Mouse (Mus musculus): ENCODE measurements around the gene Asb4.
"Not testable (repeated sequence)": the region's sequence is repeated elsewhere in the genome, so short reads cannot be mapped to it uniquely, and the experiment has no call there.

The Asb4 gene

DNA sequence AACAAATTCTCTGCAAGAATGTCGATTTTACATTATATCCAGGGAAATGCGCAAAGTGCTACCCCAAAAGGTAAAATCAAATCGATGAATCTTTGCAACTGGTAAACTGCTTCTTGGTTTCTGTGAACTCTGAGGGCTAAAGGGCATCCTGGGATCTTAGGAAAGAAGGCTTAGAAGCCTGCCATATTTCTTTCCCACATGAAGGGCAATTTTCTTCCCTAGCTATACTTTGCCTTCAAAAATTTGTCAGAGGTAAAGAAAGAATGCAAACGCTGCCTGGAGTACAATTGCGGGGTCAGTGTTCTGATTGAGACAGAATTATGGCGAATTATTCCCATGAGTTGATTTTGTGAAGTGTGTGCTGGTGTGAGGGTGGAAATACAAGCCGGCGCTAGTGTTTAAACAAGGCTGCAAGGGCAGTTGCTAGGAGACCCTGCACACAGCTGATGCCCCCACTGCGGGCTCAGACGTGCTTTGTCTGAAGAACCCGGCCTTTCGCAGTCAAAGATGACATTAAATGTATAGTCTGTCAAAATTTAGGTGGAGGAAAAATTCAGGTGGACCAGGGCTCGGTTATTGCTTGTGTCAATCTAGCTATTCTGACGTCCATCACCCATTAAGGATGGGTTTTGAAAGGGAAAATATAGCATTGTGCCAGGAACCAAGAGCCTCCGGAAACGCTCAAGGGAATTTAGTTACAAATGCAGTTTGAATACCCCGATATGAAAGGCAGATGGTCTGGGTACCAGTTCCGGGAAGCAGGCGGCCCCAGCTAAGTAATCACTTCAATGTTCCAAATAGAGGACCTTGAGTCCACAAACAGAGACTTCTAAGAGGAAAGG lies at the start of gene Asb4:
Gene Asb4, plus strand, starts transcription at position 51 of the 842 bp plus-strand sequence.
- DNase-seq (ENCODE audit: extremely low read depth, low read depth): no peak

DNA sequence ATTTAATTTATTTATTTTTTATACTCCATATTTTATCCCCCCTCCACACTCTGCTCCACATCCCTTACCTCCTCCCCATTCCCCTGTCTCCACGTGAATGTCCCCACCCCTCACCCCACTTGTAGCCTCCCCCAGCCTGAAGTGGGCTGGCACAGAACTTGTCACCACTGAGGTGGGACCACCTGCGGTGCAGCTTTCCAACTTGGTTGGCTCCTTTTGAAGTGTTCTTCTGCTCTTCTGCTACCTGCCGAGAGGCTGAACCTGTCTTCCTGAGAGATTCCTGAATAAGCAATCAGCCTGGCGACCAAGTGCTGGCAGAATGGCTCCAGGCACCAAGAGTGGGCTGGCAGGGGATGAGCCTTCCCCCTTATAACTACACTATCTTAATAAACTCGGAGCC lies 49.2 kb upstream of the Asb4 start:
- no peak for DNase-seq (ENCODE audit: extremely low read depth, low read depth)

DNA sequence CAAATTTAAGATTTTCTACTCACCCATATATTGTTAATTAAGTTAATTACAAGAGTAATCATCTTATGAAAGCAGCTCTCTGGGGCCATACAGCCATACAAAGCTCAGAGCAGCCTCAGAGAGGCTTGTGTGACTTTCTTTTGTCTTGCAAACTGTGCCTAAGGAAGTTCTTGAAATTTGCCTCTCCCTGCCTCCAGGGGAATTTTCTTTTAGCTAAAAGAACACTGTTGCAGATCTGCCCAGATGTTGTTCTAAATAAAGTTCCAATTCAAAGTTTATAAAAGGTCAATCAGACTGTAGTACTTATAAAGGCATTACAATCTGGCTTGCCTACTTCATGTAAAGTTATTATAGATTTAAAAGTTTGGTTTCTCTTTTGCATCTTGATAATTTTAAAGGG lies 47.2 kb upstream of the Asb4 start:
- DNase-seq (ENCODE audit: extremely low read depth, low read depth): not testable (repeated sequence)

DNA sequence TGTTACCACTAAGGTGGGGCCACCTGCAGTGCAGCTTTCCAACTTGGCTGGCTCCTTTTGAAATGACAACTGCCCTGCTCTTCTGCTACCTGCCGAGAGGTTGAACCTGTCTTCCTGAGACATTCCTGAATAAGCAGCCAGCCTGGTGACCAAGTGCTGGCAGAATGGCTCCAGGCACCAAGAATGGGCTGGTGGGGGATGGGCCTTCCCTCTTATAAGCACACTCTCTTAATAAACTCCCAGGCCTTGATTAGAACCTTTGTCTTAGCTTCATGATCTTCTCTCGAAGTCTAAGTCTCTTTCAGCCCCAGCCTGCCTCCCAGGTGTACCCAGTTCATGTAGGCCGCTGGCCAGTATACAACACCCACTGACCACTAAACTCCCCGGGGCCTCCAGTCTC lies 44.4 kb upstream of the Asb4 start:
- DNase-seq (ENCODE audit: extremely low read depth, low read depth): not testable (repeated sequence)

DNA sequence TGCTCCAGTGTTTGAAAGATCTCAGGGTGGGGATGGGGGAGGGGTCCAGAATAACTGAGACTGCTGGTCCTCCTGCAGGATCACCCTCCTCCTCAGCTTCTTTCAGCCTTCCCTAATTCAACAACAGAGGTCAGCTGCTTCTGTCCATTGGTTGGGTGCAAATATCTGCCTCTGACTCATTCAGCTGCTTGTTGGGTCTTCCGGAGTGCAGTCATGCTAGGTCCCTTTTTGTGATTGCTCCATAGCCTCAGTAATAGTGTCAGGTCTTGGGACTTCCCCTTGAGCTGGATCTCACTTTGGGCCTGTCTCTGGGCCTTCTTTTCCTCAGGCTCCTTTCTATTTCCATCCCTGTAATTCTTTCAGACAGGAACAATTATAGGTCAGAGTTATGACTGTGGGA lies 43.9 kb upstream of the Asb4 start:
- not testable (repeated sequence) for DNase-seq (ENCODE audit: extremely low read depth, low read depth)

DNA sequence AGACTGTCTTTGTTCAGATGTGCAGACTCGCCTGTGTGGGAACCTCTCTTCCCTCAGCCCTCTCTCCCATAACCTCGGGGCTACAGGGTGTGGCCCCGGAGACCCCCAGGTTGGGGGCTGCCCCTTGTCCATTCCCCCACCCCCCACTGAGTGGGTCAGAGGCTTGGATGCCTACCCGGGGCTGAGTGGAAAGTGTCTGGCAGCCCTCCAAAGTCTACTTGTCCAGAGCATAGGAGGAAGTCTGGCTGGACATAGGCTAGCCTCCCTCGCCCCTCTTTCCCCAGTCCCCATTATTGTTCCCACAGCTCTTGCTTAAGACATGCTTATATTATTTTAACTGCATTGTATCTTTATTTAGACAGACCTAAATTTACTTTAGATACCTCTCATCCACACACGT lies 38.9 kb upstream of the Asb4 start:
- DNase-seq (ENCODE audit: extremely low read depth, low read depth): no peak

DNA sequence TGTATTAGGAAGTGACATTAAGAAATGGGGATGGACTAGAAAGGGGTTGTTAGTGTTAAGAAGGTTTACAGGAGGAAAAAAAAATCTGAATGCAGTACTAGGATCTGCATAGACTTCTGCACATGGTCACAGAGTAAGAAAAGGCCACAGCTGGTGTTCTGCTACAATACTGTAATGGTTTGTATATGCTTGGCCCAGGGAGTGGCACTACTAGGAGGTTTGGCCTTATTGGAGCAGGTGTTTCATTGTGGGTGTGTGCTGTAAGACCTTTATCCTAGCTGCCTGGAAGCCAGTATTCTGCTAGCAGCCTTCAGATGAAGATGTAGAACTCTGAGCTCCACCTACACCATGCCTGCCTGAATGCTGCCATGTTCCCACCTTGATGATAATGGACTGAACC lies 25.3 kb upstream of the Asb4 start:
- no peak for DNase-seq (ENCODE audit: extremely low read depth, low read depth)

DNA sequence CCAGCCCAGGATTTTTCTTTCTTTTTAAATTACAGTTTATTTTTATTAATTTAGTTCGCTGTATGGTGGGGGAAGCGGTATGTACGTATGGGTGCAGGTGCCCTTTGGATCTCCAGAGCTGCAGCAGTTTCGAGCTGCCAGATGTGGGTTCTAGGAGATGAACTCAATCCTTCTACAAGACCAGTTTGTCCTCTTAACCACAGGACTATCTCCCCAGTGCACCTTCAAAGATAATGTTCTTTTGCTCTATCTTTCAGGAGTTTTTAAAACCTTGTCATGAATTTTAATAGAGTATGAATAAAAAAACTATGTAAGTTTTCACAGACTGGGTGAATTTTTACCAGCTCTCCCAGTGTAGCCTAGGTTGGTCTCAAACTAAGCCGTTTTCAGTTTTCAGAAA lies 22.8 kb upstream of the Asb4 start:
- peak; percentile 76 for DNase-seq (ENCODE audit: extremely low read depth, low read depth)

DNA sequence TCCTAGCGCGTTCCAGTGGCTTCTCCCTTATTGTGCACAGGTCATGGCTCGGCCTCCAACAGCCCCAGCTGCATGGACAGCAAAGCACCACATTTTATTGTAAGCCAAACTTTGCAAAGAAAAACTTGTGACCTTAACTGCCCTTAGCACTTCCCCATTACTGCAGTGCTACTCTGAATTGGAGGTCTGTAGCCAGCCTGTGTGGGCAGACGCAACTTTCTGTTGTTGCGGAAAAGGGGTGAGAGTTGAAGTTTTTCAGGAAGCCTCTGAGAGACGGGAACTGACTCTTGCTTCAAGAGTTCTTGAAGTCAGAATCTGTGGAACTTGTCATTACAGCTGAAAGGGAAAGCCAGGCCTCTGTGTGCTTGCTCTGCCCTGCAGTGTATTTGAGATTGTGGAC lies 21.2 kb upstream of the Asb4 start:
- no peak for DNase-seq (ENCODE audit: extremely low read depth, low read depth)

DNA sequence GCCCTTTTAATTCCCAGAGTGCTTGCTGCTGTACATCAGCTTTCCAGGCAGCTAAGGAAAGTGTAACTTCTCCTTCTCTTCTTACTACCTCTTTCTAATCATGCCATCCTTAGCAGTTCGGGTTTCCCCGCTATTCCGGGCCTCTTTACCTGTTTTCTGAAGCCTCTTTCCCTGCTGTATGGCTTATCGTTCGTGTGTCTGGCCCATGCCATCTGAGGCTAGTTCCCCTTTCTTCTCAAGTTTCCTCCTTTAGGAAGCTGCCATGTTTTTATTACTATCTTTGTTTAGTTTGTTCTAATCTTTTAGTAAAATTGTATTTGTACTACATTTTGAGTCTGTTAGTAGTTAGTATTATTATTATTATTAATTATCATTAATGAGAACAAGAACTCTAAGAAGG lies 17.3 kb upstream of the Asb4 start:
- DNase-seq (ENCODE audit: extremely low read depth, low read depth): peak; percentile 75

DNA sequence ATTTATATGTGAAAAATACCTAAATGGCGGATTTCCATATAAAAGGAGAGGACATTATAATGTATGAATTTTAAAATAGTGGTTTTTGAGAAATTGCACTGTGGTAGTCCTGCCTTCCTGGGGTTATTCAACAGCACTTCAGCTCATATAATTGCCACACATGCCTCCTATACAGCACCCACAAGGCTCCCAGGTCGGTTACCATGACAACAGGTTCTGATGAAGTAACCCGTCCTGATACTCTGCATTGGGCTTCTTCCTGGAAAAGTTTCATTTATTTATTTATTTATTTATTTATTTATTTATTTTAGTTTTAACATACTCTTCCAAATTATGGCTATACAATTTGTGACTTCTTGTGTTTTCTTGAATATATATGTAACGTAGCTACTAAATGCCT lies 6.3 kb upstream of the Asb4 start:
- no peak for DNase-seq (ENCODE audit: extremely low read depth, low read depth)

DNA sequence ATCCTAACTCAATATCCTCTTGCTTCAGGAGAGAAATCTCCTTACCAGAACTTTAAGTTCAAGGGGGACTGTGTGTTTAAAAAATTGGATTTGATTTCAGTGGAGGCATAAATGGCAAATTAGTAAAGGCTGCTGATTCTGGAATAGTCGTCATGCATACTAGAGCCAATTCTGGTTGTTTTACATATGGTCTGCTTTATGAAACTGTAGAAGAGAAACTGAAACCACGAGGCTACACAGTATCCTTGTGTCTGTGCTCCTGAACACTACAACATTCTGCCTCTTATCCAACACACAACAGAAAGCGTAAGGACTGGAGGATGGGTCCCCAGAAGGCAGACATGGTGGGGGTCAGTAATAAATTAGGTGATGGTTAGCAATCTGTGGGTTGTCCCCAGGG lies 4.1 kb upstream of the Asb4 start:
- no peak for DNase-seq (ENCODE audit: extremely low read depth, low read depth)

DNA sequence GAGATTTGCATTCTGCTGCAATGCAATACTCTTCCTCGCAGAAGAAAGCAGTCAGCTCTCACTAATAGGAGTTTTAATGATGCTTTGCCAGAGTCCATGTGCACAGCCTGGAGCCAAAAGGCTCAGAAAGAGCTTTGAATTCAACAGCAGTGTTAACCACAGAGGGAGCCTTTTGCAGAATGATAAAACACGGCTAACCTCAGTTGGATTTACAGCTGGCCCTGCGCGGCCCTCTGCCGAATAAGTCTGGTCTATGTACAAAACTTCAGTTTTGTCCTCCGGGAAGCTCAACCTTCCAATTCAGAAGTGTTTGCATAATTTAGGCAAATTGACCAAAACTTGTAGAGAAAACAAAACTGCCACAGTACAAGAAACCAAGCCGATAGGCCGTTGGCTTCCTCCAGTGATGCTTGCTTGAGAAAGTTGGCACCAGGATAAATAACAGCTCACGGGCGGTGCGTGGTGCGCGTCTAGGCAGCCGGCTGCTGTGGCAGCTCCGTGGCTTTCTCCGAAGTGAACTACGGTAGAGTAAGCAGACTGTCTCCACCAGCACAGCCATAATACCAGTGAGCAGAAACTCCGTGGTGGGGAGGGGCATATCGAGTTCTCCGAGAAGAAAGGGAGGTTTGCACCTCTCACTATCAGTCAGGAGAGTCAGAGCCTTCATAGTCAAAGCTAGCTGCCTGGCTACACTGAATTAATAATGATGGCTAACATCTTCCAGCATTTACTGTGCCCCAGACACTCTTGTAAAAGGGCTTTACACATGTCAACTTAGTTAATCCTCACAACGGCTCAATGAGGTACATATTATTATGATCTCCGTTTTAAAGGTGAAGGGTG lies 3.2 kb upstream of the Asb4 start:
- no peak for DNase-seq (ENCODE audit: extremely low read depth, low read depth)

DNA sequence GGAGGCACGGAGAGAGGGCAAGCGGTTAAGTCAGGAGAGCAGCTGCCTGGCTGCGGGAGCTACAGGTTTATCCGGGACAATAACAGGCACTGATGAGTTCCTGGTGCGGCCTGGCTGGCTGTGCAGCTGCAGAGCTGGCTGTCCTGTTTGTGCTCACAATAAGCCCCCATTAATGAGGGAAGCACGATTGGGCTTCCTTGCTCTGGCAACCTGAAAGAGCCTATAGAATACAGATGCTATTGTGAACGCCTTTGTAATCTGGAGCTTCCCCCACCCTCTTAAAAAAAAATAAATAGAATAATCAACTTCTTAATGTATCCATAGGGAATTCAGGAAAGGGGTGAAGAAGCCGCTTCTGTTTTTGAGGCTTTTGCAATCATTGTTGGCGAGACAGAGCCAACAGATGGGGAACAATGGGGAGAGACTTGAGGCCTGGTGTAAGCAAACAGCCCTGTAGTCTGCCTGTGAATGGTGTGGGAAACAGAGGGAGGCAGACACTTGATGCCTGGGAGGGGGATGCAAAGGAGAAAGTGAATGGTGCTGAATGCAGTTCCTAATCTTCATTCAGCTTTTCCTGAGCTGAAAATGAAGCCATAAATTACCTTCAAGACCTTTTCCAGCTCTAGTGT lies 2.4 kb upstream of the Asb4 start:
- no peak for DNase-seq (ENCODE audit: extremely low read depth, low read depth)

DNA sequence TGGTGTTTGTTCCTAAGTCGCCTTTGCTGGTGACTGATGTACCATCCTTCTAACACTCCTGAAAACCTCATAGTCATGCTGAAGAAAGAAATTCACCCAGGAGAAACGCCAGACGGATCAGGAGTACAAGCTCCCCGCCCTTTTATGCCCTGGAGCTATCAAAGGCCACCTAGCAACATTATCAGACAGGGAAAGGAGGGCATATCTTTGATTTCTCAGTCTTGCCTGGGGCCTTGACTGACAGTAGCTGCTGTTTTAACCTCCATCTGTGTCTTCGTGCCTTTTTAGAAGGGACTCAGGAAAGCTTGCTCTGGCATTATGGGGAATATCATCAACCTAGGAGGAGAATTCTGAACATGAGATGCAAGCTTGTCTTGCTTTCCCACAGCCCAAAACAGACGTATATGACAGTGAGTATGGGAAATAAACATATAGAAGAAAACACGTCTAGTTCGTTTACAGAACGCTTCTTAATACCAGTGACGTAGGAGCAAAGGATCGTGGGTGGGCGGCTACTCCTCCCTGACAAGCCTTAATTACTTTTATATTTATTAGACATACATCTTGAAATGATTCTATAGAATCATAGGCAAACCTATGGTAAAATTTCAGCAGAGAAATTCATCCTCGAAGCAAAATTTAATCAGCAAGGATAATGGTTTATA lies 1.1 kb upstream of the Asb4 start:
- no peak for DNase-seq (ENCODE audit: extremely low read depth, low read depth)

DNA sequence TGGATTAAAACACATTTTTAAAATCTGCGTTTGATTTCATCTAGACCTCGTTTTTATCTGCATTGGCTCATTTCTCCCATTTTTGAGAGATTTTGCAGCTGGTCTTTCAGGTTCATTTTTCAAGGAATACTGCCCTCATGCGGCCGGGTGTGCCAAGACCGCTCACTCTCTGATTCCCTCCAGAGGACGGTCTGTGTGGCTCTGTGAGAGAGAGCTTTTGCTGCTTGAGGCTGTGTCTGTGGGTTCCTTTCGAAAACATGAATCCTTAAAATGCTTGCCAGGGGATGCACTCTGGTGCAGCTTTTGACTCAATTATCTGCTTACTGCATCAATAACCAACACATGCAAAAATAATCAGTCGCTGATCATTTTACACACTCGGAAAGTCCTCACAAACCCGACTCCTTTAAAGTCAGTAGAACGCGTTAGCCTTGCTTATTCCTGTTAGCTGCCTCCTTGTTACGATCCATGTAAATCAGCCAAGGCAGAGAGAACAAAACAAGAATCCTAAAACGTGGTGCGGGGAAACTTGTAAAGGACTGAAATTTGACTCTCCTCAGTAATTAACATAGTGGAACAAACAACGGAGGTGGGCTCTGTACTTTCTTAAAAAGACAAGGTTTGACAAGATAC lies 487 bp upstream of the Asb4 start:
- no peak for DNase-seq (ENCODE audit: extremely low read depth, low read depth)

DNA sequence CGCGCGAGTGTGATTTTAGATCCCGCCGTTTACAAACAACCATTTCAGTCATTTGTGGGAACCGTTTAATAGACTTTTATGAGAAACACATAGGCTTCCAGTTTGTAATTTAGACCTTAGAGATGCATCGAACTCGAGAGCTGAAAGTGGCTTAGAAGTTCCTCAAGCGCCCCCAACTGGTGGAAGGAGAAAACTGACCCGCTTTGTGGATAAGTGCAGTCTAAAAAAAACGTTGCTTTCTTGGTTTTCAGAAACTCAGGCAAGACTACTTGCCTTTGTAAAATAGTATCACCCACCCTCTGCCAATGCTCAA lies 948 bp downstream of the Asb4 start:
- peak; percentile 45 for DNase-seq (ENCODE audit: extremely low read depth, low read depth)

DNA sequence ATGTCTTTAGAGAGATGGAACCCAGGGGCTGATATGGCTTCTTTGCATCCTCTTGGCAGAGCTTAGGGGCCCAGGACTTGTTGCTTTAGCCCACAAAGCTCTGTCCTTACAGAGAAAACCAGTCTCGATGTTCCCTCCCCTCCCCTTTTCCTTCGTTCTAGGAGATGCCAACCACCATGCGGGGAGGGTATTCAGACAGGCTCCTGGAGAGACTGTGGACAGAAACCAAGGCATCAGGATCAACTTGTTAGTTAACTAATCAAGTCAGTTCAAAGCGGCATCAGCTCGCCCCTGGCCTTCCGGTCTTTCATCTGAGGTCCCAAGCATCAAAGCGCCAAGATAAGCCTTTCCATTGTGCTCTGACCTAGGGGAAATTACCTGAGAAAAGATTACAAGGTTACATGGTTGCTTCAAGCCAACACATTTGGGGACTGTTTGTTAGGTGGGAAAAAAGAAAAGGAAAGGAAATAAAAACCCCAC lies 2.0 kb downstream of the Asb4 start:
- no peak for DNase-seq (ENCODE audit: extremely low read depth, low read depth)

DNA sequence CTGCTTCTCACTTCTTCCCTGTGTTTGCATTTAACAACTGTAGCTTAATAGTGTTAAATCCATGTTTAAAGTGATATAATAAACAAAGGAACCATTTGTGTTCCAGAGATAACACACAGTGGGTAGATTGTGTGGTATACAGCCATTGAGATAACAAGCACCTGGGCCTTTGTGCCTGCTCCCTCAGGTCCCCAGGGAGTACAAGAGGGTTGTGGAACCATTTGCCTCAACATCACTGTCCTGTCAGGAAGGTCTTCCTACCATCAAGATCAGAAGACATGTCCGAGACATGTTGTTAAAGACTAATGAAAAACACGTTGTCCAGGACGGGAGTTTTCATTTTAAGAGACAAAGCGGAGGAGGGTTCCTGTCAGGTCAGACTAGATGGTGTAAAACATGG lies 3.3 kb downstream of the Asb4 start:
- no peak for DNase-seq (ENCODE audit: extremely low read depth, low read depth)

DNA sequence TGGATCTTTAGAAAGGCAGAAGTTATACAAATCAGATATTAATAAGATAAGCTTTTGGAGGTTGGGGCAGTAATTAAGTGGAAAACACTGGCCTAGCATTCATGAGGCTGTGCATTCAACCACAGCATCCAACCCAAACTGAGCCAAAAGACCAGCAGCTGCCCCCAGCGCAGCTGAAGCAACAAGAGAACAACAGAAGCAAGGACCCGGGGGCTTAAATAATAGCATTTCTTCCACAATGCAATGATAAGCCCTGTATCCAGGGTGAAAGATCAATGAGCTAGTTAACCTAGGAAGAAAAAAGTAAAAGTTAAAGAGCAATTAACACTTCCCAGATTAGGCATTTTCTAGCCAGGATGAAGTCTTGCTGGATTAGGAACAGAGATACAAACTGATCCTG lies 4.2 kb downstream of the Asb4 start:
- DNase-seq (ENCODE audit: extremely low read depth, low read depth): no peak

DNA sequence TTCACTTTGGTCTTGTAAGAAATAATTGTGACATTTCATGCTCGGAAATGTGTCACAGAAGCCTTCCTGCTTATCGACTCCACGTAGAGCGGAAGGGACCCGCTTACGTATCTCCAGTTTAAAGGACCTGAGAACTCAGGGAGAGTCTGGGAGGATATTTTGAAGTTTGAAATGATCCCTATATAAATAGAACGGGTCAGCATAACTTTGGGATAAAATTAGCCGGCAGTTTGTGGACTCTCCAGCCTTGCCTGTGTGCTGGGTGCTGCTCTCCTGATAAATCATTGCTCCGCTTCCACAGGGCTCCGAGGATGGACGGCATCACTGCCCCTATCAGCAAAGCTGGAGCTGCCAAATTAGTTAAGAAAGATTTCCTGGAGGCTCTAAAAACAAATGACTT lies 7.1 kb downstream of the Asb4 start:
- no peak for DNase-seq (ENCODE audit: extremely low read depth, low read depth)

Data from MEL-GATA-1-ER (cell line).